Mouse (Mus musculus) midbrain, embryonic 10.5 days (tissue): Measurements from ENCODE around the gene Zcchc8. TPM values are rescaled to one million over a fixed set of nuclear protein-coding genes. Genes with fewer than 3 reads are reported as not detected.

Experiments used
- DNase-seq: peaks from one replicate; pipeline ENCODE4 v3.0.0-alpha.2; 2017; ENCODE audit warnings: low spot score
- H3K27ac ChIP-seq: fragments of 300-500 bp; sonication (generic); replicated peaks from 2 replicates; pipeline ENCODE4 v1.5.1; 2016; ENCODE audit warnings: mild to moderate bottlenecking
- H3K27me3 ChIP-seq: fragments of 300-500 bp; sonication (generic); 2 replicates; pipeline ENCODE4 v1.6.1; 2016; ENCODE audit warnings: low read depth, mild to moderate bottlenecking; ENCODE audit not compliant: poor library complexity, severe bottlenecking
- H3K36me3 ChIP-seq: fragments of 300-500 bp; sonication (generic); 2 replicates; pipeline ENCODE4 v1.6.1; 2016; ENCODE audit warnings: mild to moderate bottlenecking, moderate library complexity
- H3K4me1 ChIP-seq: fragments of 300-500 bp; sonication (generic); 2 replicates; pipeline ENCODE4 v1.6.1; 2016
- H3K4me3 ChIP-seq: fragments of 300-500 bp; sonication (generic); 2 replicates; pipeline ENCODE4 v1.5.1; 2016; ENCODE audit warnings: mild to moderate bottlenecking, moderate library complexity
- H3K9me3 ChIP-seq: fragments of 300-500 bp; sonication (generic); replicated peaks from 2 replicates; pipeline ENCODE4 v1.6.1; 2016; ENCODE audit warnings: mild to moderate bottlenecking
- WGBS: fragments of 180-500 bp; shearing (Covaris S2); methylation state at CpG from one replicate; pipeline ENCODE4 v1.1.7; 2016; 5-methylcytosine and 5-hydroxymethylcytosine counted together
- polyA plus RNA-seq: library from polyadenylated mRNA; unstranded; fragments of >200 nt; fragmentation: Nextera tagmentation; extraction: Ambion mirVana; gene quantifications from 2 replicates; pipeline ENCODE4 v1.2.1, GENCODE M21; 2016

Zcchc8 gene
- polyA plus RNA-seq, 1 experiment from 2014 or later = 90.1 TPM

DNA sequence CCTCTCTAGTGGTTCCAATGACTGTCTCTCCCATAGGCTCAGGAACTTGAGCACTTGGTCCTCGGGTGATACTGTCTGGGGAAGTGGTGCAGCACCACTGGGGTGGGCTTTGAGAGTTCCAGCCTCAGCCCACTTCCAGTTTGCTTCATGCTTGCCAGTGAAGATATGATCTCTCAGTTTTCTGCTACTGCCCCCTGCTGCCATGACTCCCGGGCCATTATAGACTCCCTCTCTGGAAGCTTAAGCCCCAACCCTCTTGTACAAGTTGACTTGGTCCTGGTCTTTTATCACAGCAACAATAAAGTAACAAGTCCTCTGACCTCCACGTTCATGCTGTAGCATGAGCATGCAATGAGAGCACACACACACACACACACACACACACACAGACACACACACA is 41.8 kb downstream of the Zcchc8 start:
- 77% methylated on average over 3 of the region's 3 CpGs for WGBS

DNA sequence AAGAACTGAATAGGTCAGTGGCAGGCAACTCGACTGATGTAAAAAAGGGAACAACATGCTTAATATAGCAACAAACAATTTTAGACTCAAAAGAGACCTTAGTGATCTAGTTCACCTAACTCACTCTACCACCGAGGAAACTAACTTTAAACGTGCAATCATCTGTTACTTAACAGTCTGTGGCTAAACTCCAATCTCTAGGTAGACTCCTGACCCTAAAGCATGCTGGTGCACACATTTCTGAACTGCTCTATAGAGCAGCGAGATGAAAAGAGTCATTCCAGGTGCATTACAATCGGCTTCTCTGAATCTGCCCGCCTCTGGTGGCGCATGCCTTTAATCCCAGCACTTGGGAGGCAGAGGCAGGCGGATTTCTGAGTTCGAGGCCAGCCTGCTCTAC is 45.2 kb downstream of the Zcchc8 start:
- H3K27me3 ChIP-seq = no peaks in the 10 kb centered on the region
- no peaks in the 10 kb centered on the region for H3K9me3 ChIP-seq
- peaks cover 11% of the 10 kb centered on the region for H3K36me3 ChIP-seq
- H3K4me3 ChIP-seq = no peak overlapping the region
- peaks cover 30% of the 10 kb centered on the region for H3K4me1 ChIP-seq
- WGBS = 91% methylated on average over 9 of the region's 9 CpGs
- DNase-seq = no peak
- H3K27ac ChIP-seq = no peak overlapping the region

More for the DNA sequence above, 41.8 kb downstream of the Zcchc8 start:
- no peaks in the 10 kb centered on the region for H3K9me3 ChIP-seq
- H3K4me3 ChIP-seq = no peak overlapping the region
- DNase-seq = no peak
- H3K4me1 ChIP-seq = peaks cover 26% of the 10 kb centered on the region
- peaks cover 11% of the 10 kb centered on the region for H3K36me3 ChIP-seq
- no peaks in the 10 kb centered on the region for H3K27me3 ChIP-seq
- H3K27ac ChIP-seq = no peak overlapping the region

DNA sequence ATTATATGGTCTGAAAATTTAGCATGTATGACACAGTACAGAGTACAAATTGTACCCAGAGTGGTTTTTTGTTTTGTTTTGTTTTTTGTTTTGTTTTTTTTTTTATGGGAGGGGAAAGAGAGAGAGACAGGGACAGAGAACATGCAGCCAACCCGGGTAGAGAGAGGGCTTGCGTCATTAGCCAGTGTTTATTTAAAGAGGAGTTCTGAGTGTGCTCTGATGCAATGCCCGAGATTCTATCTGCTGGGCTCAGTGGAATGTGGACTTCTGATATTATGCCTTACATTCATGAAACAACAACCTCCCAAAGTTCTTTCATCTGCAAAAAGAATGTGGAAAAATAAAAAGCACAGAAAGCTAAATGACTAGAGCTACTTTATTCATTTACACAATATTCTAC is 45.7 kb downstream of the Zcchc8 start:
- H3K27me3 ChIP-seq = no peaks in the 10 kb centered on the region
- DNase-seq = no peak
- H3K9me3 ChIP-seq = no peaks in the 10 kb centered on the region
- H3K4me3 ChIP-seq = no peak overlapping the region
- peaks cover 33% of the 10 kb centered on the region for H3K4me1 ChIP-seq
- H3K27ac ChIP-seq = no peak overlapping the region
- H3K36me3 ChIP-seq = peaks cover 11% of the 10 kb centered on the region
- 81% methylated on average over 3 of the region's 3 CpGs for WGBS

DNA sequence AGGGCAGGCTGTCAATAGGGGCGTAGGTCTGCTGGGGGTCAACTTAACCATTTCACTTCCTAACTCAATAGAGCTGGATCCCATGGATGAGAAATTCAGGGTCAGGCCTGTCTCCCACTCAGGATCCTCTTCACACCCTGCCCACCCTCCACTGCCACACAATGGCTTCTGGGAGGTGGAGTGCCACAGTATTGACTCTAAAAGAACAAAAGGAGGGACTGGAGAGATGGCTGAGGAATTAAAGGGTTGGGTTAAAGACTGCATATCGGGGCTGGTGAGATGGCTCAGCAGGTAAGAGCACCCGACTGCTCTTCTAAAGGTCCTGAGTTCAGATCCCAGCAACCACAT is 49.5 kb downstream of the Zcchc8 start:
- 51% methylated on average over 3 of the region's 3 CpGs for WGBS
- Histone ChIP-seq H3K4me1 (peaks cover 31% of the 10 kb centered on the region), H3K36me3 (peaks cover under 1% of the 10 kb centered on the region; the same call in 1 of the 2 replicates), H3K4me3 (no peak overlapping the region), H3K27ac (no peak overlapping the region), H3K27me3 (no peaks in the 10 kb centered on the region), H3K9me3 (no peaks in the 10 kb centered on the region)
- no peak for DNase-seq

DNA sequence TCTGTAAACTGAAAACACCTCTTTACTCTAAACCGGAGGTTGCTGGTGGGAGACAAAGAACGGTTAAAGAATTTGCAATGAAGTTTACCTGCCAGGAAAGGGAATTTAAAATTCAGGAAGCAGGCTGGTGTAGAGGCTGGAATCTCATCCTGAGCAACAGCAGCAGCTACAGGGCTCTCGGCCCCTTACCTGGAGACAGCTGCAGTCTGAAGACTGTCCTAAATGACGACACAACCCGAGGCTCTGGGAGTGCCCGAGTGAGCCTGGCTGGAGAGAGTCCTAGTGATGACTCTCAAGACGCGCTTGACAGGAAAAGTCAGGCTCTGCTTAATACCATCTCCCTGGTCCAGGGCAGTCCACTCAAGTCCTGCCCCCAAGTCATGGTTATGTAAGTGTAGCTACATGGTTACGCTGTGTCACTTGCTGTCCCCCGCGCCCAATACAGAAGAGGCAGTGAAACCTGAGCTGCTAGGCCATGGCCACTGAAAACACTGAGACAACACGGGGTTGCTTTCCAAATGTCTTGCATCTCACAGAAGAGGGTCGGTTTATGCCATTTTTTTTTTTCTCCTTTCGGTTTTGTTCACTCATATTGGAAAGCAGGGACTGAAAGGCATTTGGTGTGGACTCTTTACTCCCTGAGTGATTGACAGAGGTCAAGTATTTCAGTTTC is 50.0 kb downstream of the Zcchc8 start:
- no peak overlapping the region for H3K4me3 ChIP-seq
- 51% methylated on average over 14 of the region's 14 CpGs for WGBS
- no peak overlapping the region for H3K27ac ChIP-seq
- H3K4me1 ChIP-seq = peaks cover 31% of the 10 kb centered on the region
- H3K9me3 ChIP-seq = no peaks in the 10 kb centered on the region
- DNase-seq = peak; percentile 16
- H3K27me3 ChIP-seq = no peaks in the 10 kb centered on the region
- no peaks in the 10 kb centered on the region for H3K36me3 ChIP-seq

DNA sequence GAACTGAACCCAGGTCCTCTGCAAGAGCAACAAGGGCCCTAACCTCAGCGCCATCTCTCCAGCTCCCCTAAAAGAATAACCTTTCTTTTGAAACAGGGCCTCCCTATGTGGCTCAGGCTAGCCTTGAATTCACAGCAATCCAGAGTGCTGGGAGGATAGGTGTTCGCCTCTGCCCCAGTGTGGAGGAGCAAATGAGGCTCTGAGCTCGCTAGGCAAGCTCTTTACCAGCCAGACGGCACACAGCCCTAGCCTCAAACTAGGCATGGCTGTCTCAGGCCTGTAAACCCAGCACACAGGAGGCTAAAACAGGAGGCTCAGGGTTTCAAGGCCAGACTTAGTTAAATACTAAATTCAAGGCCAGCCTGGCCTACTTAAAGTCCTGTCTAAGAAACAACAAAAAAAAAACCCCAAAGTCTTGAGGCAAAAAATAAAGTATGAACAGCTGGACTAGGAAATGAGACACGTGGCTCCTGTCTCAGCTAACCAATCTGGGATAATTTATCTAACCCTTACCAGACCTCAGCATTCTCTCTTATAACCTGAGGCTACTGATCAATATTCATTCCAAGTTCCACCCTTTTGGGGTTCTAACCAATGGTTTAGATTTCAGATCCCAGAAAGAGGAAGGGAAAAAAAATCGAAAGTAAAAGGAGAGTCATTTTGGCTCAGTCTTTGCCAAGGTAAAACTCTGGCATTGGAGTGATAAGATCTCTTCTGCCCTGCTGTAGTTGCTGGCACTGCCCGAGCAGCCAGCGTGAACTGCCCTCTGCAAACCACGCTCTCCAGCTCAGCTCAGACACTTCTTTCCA is 50.7 kb downstream of the Zcchc8 start:
- no peak overlapping the region for H3K4me3 ChIP-seq
- H3K36me3 ChIP-seq = no peaks in the 10 kb centered on the region
- H3K27me3 ChIP-seq = no peaks in the 10 kb centered on the region
- WGBS = 83% methylated on average over 9 of the region's 9 CpGs
- H3K9me3 ChIP-seq = no peaks in the 10 kb centered on the region
- no peak overlapping the region; the same call in 1 of the 2 replicates for H3K27ac ChIP-seq
- DNase-seq = no peak
- peaks cover 31% of the 10 kb centered on the region for H3K4me1 ChIP-seq

DNA sequence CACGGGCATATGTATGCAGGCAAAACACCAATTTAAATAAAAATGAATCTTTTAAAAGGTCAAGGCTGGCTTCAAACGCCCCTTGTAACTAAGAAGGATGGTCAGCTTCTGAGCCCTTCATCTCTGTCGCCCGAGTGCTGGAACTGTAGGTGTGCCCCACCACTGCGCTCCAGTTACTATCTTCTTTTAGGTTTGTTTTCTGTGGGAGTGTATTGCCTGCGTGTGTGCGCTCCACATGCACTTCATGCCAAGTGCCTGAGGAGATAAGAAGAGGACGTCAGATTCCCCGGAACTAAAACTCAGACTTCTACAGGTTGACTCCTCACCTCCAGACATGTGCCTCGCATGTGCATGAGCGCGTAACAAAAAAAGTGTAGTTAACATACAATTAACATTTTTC is 53.0 kb downstream of the Zcchc8 start:
- Histone ChIP-seq H3K4me3 (no peak overlapping the region), H3K4me1 (peaks cover 25% of the 10 kb centered on the region), H3K27ac (no peak overlapping the region), H3K27me3 (no peaks in the 10 kb centered on the region), H3K9me3 (no peaks in the 10 kb centered on the region), H3K36me3 (no peaks in the 10 kb centered on the region)
- WGBS = 91% methylated on average over 12 of the region's 12 CpGs
- DNase-seq = no peak

DNA sequence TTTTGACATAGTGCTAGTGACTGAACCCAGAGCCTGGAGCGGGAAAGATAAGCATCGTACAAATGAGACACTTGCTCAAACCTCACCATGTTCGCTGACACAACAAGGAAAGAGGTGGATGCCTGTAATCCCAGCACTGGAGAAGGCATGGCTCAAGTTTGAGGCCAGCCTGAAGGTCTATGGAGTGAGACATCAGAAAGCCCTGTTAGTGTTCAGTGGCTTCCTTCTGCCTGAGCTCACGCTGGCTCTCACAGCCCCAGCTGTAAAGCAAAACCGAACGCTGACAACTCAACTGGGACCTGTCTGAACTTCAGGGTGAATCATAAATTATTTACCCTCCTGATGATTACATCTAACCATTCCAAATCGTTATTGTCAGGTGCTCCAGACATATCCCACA is 54.9 kb downstream of the Zcchc8 start:
- no peak overlapping the region for H3K4me3 ChIP-seq
- peaks cover 8% of the 10 kb centered on the region for H3K4me1 ChIP-seq
- 94% methylated on average over 7 of the region's 7 CpGs for WGBS
- no peak overlapping the region for H3K27ac ChIP-seq
- H3K27me3 ChIP-seq = no peaks in the 10 kb centered on the region
- no peaks in the 10 kb centered on the region for H3K9me3 ChIP-seq
- no peak for DNase-seq
- H3K36me3 ChIP-seq = no peaks in the 10 kb centered on the region

DNA sequence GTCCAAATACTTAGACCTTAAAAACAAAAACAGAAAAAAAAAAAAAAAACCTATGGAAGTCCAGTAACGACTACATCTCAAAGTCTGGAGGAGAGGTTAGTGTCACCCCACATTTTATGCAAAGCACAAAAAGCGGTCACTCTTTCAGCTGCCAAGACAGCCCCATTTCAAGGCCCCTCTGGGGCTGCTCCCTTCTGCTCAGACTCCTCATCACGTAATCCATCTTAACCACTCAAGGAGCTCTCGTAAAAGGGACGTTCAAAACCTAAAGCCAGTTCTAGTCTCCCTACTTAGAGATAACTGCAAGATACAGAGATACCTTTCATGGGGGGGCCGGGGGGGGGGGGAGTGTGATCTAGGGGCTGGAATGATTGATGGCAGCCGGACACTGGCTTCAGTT is 56.6 kb downstream of the Zcchc8 start:
- no peaks in the 10 kb centered on the region for H3K9me3 ChIP-seq
- H3K4me1 ChIP-seq = 0 out of 2 replicates have a peak, but pooled peaks cover 5% of the 10 kb centered on the region
- no peaks in the 10 kb centered on the region for H3K36me3 ChIP-seq
- no peak overlapping the region for H3K4me3 ChIP-seq
- H3K27ac ChIP-seq = no peak overlapping the region
- H3K27me3 ChIP-seq = no peaks in the 10 kb centered on the region
- WGBS = 93% methylated on average over 7 of the region's 7 CpGs
- DNase-seq = no peak

DNA sequence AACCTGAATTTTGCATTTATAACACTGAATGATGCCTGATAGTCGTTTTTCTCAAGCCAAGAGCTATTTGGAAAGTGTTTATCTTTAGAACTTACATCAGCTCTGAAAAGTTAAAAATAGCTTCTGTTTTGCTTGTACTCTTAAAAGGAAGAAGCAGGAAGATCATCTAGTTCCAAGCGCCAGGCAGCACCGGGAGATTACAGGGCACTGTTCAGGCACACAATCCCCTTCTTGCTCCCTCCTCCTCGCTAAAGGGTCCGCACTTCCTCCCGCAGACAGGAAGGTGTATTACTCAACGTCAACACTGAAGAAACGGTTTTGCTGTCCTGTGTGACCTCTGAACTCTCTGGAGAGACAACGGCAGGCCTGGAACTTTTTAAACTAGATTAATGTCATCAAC is 58.8 kb downstream of the Zcchc8 start:
- no peak for DNase-seq
- no peaks in the 10 kb centered on the region for H3K9me3 ChIP-seq
- peaks cover 5% of the 10 kb centered on the region; the same call in 1 of the 2 replicates for H3K4me1 ChIP-seq
- H3K27ac ChIP-seq = no peak overlapping the region
- H3K4me3 ChIP-seq = no peak overlapping the region
- H3K36me3 ChIP-seq = no peaks in the 10 kb centered on the region
- 74% methylated on average over 9 of the region's 9 CpGs for WGBS
- H3K27me3 ChIP-seq = no peaks in the 10 kb centered on the region

DNA sequence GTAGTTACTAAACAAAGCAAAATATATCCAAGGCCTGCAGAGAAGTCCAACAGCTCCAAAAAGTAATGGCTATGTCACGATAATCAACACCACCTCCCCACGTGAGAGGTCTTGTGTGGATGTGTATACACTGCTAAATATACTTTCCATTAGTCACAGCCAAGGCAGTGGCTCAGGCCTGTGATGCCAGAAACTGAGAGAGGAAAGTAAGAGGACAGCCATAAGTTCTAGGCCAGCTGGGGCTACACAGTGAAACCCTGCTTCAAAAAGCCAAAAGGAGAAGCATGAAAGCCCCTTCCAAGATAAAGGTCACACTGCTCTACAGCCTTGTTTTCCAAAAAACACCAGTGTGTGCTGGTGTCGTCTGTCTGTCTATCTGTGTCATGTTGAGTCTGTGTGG is 59.3 kb downstream of the Zcchc8 start:
- Histone ChIP-seq H3K27me3 (no peaks in the 10 kb centered on the region), H3K4me1 (peaks cover 5% of the 10 kb centered on the region; the same call in 1 of the 2 replicates), H3K36me3 (no peaks in the 10 kb centered on the region), H3K9me3 (no peaks in the 10 kb centered on the region), H3K27ac (no peak overlapping the region), H3K4me3 (no peak overlapping the region)
- DNase-seq = no peak
- WGBS = 79% methylated on average over 3 of the region's 3 CpGs

DNA sequence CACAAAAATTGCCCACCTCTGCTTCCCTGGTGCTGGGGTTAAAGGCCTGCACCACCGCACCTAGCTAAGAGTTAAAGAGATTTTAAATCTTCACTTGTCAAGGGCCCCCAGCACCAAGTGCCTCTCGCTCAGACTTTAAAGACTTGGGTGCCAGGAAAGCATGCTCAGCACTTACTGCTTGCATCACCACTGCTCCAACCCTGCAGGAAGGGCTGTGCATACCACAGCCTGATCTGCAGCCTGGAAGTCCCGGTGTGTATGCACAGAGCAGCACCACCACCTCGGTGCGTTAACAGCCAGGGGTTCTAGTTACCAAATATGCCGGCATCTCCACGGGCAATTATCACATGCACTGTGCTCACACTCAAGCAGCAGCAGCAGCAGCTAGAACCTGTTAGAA is 63.2 kb downstream of the Zcchc8 start:
- Histone ChIP-seq H3K4me1 (peaks cover 16% of the 10 kb centered on the region), H3K27me3 (no peaks in the 10 kb centered on the region), H3K9me3 (no peaks in the 10 kb centered on the region), H3K27ac (no peak overlapping the region), H3K4me3 (no peak overlapping the region), H3K36me3 (peaks cover 32% of the 10 kb centered on the region)
- 90% methylated on average over 7 of the region's 7 CpGs for WGBS
- no peak for DNase-seq

DNA sequence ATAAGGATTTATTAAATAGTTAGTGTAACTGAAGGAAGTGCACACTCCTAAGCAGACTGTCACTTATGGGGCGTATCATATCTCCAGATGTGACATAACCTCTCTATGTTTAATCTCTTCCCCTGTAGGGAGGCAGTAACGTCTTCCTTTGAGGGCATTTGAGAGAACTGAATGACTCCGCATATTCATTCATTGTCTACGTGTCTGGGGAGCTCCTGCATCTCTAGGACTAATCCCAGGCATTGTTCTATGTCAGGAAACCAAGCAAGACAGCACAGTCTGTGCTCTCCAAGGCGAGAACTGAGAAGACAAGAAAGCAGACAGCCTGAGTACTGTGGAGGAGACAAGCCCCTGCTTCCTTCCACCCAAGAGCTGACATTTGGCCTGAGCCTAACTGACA is 66.0 kb downstream of the Zcchc8 start:
- H3K27ac ChIP-seq = 0 out of 2 replicates have a peak overlapping the region, but pooled peaks have one; percentile 42
- H3K36me3 ChIP-seq = peaks cover 49% of the 10 kb centered on the region
- H3K27me3 ChIP-seq = no peaks in the 10 kb centered on the region
- DNase-seq = no peak
- 29% methylated on average over 5 of the region's 5 CpGs for WGBS
- peaks cover 16% of the 10 kb centered on the region for H3K4me1 ChIP-seq
- no peaks in the 10 kb centered on the region for H3K9me3 ChIP-seq
- no peak overlapping the region for H3K4me3 ChIP-seq
